Mouse (Mus musculus) liver, embryonic 16.5 days (tissue): ENCODE data around the gene Gm5771. TPM values are rescaled to one million over a fixed set of nuclear protein-coding genes. Genes with fewer than 3 reads are reported as not detected.
"Not testable (repeated sequence)": the region's sequence is repeated elsewhere in the genome, so short reads cannot be mapped to it uniquely, and the experiment has no call there.

ENCODE experiments used
- ATAC-seq: fragments of 200-750 bp; cut with Nextera tagmentation; 2 replicates; pipeline ENCODE4 v1.8.0; 2017; ENCODE audit warnings: low read depth, mild to moderate bottlenecking, moderate number of reproducible peaks, moderate library complexity
- H3K27ac ChIP-seq: fragments of 300-500 bp; sonication (generic); 2 replicates; pipeline ENCODE4 v1.5.1; 2014; ENCODE audit warnings: mild to moderate bottlenecking, low read length
- H3K27me3 ChIP-seq: fragments of 300-500 bp; sonication (generic); 2 replicates; pipeline ENCODE4 v1.6.1; 2014; ENCODE audit warnings: low read depth, low read length, mixed read lengths; ENCODE audit not compliant: control insufficient read depth, insufficient read depth
- H3K36me3 ChIP-seq: fragments of 300-500 bp; sonication (generic); 2 replicates; pipeline ENCODE4 v1.6.1; 2014; ENCODE audit warnings: mild to moderate bottlenecking; ENCODE audit not compliant: control insufficient read depth, insufficient read depth
- H3K4me1 ChIP-seq: fragments of 300-500 bp; sonication (generic); 2 replicates; pipeline ENCODE4 v1.6.1; 2014; ENCODE audit warnings: low read depth, low read length, mixed read lengths; ENCODE audit not compliant: control insufficient read depth
- H3K4me2 ChIP-seq: fragments of 300-500 bp; sonication (generic); 2 replicates; pipeline ENCODE4 v1.6.1; 2014; ENCODE audit warnings: low read depth, low read length, mixed read lengths
- H3K4me3 ChIP-seq: fragments of 300-500 bp; sonication (generic); 2 replicates; pipeline ENCODE4 v1.5.1; 2014; ENCODE audit warnings: low read depth, mild to moderate bottlenecking, low read length
- H3K9ac ChIP-seq: fragments of 300-500 bp; sonication (generic); 2 replicates; pipeline ENCODE4 v1.6.1; 2014; ENCODE audit warnings: low read depth, low read length
- H3K9me3 ChIP-seq: fragments of 300-500 bp; sonication (generic); replicated peaks from 2 replicates; pipeline ENCODE4 v1.6.1; 2016; ENCODE audit warnings: low read length; ENCODE audit not compliant: control insufficient read depth
- WGBS: fragments of 180-500 bp; shearing (Covaris S2); extraction: QIAGEN DNeasy Blood & Tissue Kit; methylation state at CpG from one replicate; pipeline ENCODE4 v1.1.7; 2014; ENCODE audit not compliant: insufficient replicate concordance; 5-methylcytosine and 5-hydroxymethylcytosine counted together
- polyA plus RNA-seq: library from polyadenylated mRNA; unstranded; fragments of >200 nt; fragmentation: Nextera tagmentation; extraction: Ambion mirVana; gene quantifications from 2 replicates; pipeline ENCODE4 v1.2.1, GENCODE M21; 2015

Gm5771 gene
- 0.26 and 2.6 TPM in 2 replicates for polyA plus RNA-seq

GRCm38 (mm10) chr6:41392056-41392455 is at the start of gene Gm5771:
Gm5771 (plus strand) TSS chr6:41392356.
- H3K27ac ChIP-seq, H3K27me3 ChIP-seq, H3K9ac ChIP-seq, H3K36me3 ChIP-seq, H3K9me3 ChIP-seq, H3K4me1 ChIP-seq, ATAC-seq, H3K4me2 ChIP-seq, H3K4me3 ChIP-seq: not testable (repeated sequence)

DNA sequence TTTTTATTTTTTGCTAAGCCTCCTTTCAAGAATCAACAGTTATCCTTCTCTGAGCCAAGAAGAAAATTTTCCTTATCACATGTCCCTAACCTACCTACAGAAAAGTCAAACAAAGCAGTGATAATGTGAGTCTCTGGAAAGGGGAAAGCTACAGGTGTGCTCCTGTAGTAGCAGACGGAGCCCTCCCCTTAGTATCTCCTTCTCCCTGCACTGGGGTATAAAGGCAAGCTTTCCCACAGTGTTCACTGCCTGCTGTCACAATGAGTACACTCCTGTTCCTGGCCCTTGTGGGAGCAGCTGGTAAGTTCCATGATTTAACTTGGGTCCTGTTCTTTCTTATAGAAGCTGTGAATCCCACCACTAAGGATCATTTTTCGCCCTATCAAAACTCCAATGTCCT is 38.2 kb upstream of the Gm5771 start, which contains the start of gene Try10:
Gene Try10 (plus strand): TSS at position 174 of the 400 bp plus-strand sequence.
- no peaks in the 10 kb centered on the region for H3K9me3 ChIP-seq
- no peak within 1 kb of the TSS for H3K4me3 ChIP-seq
- ATAC-seq, result no peak
- no peaks in the 10 kb centered on the region for H3K27me3 ChIP-seq
- no peak within 1 kb of the TSS for H3K9ac ChIP-seq
- H3K36me3 ChIP-seq, result no peaks in the 10 kb centered on the region
- WGBS, result 52% methylated on average over 2 of the region's 2 CpGs
- H3K4me2 ChIP-seq, result no peak within 1 kb of the TSS
- H3K27ac ChIP-seq, result no peak within 1 kb of the TSS
- no peaks in the 10 kb centered on the region for H3K4me1 ChIP-seq

GRCm38 (mm10) chr6:41373772-41374171 is 18.4 kb upstream of the Gm5771 start:
- WGBS, result 33% methylated on average over 1 of the region's 2 CpGs
- H3K4me2 ChIP-seq, H3K27me3 ChIP-seq, ATAC-seq, H3K9ac ChIP-seq, H3K27ac ChIP-seq, H3K36me3 ChIP-seq, H3K9me3 ChIP-seq, H3K4me1 ChIP-seq, H3K4me3 ChIP-seq: not testable (repeated sequence)

- H3K36me3 ChIP-seq, H3K4me1 ChIP-seq, H3K9ac ChIP-seq, H3K27ac ChIP-seq, H3K9me3 ChIP-seq, H3K27me3 ChIP-seq, H3K4me3 ChIP-seq, ATAC-seq, H3K4me2 ChIP-seq: not testable (repeated sequence)
These were observed 14.6 kb upstream of the Gm5771 start, which contains the start of gene Prss3 for GRCm38 (mm10) chr6:41377578-41377977. Prss3 (minus strand) TSS chr6:41377678.

DNA sequence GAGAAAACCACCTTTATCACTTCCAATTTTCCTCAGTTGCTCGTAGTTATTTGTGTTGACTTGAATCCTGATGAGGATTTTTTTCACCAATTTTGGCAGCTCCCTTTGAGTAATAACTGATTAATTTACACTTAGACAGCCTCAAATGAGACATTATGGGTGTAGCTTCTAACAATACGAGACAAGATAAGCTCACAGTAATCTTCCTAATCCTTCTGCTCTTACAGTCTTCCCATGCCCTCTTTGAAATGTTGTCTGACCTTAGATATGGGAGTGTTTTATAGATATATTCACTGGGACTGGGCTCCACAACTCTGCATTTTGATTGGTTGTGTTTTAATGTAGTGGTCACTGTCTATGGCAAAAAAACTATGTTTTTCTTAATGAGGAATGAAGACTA is 5.4 kb upstream of the Gm5771 start:
- H3K9me3 ChIP-seq, result no peaks in the 10 kb centered on the region

DNA sequence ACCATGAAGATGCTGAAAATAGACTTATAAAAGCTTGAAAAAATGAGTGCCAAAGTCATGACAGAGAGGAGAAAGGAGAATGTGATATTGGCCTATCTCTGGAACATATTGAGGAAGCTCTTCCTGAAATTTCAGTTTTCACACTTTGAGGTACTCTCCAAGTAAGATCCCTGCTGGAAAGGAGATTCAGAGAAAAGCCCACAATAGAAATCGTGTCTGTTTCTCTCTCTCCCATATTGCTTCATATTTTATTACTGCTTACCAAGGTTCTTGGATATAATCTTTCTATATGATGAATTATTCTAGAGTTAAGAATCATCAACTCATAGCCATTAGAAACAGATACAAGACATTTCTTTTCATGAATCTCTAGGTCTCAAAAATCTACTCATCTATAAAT is 516 bp upstream of the Gm5771 start:
- H3K9ac ChIP-seq, H3K27me3 ChIP-seq, H3K4me1 ChIP-seq, H3K4me2 ChIP-seq, H3K4me3 ChIP-seq, H3K9me3 ChIP-seq, H3K36me3 ChIP-seq, H3K27ac ChIP-seq, ATAC-seq: not testable (repeated sequence)
- WGBS, result 39% methylated on average over 1 of the region's 1 CpGs

More for the DNA sequence above, 5.4 kb upstream of the Gm5771 start:
- ATAC-seq, result no peak
- H3K4me2 ChIP-seq, result no peak overlapping the region
- WGBS, result 35% methylated on average over 2 of the region's 2 CpGs
- no peaks in the 10 kb centered on the region for H3K27me3 ChIP-seq
- H3K27ac ChIP-seq, result no peak overlapping the region
- no peaks in the 10 kb centered on the region for H3K4me1 ChIP-seq
- H3K36me3 ChIP-seq, result no peaks in the 10 kb centered on the region
- H3K9ac ChIP-seq, result no peak overlapping the region
- no peak overlapping the region for H3K4me3 ChIP-seq

DNA sequence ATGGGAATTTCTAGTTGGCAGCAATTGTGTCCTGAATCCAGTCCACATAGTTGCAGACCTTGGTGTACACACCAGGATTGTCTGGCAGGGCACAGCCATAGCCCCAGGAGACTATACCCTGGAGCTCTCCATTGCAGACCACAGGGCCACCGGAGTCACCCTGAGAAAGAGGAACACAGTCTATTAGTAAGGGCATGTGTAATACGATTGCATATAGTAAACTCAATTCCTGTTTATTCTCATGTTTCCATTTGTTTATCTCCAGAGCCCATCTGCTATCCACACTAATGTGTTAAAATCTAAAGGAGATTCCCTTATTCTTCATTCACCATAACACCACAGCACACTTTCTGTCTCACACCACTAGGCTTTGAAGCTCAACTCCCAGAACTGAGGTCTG is 50.1 kb downstream of the Gm5771 start:
- not testable (repeated sequence) for H3K4me2 ChIP-seq, H3K27ac ChIP-seq, ATAC-seq, H3K9me3 ChIP-seq, H3K4me1 ChIP-seq, H3K4me3 ChIP-seq, H3K36me3 ChIP-seq, H3K9ac ChIP-seq, H3K27me3 ChIP-seq
- 65% methylated on average over 2 of the region's 2 CpGs for WGBS

DNA sequence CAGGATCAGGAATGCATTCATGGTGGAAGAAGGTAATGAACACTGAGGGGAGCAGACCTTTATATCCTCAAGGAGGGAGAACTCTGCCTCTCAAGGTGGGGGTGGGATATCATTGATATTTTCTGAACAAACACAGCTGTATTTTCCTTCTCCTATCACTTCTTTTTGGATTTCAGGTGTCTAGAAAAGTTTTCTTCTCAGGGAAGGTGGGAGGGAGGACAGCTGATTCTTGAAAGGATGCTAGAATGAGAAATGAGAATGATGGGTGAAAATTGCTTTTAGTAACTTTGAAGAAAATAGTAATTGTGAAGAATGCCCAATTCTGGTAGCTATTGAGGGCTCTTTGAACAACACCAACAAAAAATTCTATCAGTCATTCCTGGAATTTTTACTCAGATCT is 53.9 kb downstream of the Gm5771 start, which contains the start of gene Gm10334:
Gene Gm10334 (minus strand): TSS at position 101 of the 400 bp plus-strand sequence.
- ATAC-seq, H3K36me3 ChIP-seq, H3K27me3 ChIP-seq, H3K4me3 ChIP-seq, H3K27ac ChIP-seq, H3K4me1 ChIP-seq, H3K9me3 ChIP-seq, H3K9ac ChIP-seq, H3K4me2 ChIP-seq: not testable (repeated sequence)
